33 mouse cellular contexts compared by ENCODE assay signal in the genomic region with DNA sequence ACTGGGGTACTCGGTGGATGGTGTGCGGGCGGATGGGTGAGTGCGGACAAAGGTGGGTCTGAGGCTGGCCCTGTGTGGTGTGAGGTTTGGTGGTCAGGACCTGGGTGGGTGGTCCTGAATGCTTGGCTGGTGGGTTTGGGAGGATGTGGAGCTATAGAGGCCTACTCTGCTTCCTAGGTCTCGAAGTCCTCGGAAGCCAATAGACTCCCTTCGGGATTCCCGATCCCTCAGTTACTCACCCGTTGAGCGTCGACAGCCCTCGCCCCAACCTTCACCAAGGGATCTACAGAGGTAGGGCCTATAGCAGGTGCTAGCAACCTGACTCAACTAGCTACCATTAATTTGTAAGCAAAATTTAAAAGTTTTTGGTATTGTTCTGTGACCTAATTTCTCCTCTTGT. TPM values are rescaled to one million over a fixed set of nuclear protein-coding genes. Genes with fewer than 3 reads are reported as not detected.
DNase-seq lines count a peak whose midpoint lies in the region; ATAC-seq and TF ChIP-seq lines count a peak whose summit lies in the region.
"Had no signal": no experiment of that assay in that cellular context is flagged by ENCODE, and none has a peak within 500 bp of the region (broad histone marks: within the 10 kb centered on the region; RNA-seq: fewer than 3 reads in every experiment).

No protein-coding gene starts in this region.

- no peaks in the 10 kb centered on the region for H3K27me3 ChIP-seq in hindbrain, embryonic 12.5 days
- H3K27me3 ChIP-seq in hindbrain, embryonic 16.5 days (replicated peaks; ENCODE audit: control insufficient read depth, insufficient read depth, low read length): no peaks in the 10 kb centered on the region
- no peaks in the 10 kb centered on the region for H3K27me3 ChIP-seq in ES-Bruce4 (ENCODE audit: control insufficient read depth, insufficient read depth, low read length, poor library complexity, severe bottlenecking)
- H3K27me3 ChIP-seq: embryonic facial prominence, embryonic 15.5 days; heart, embryonic 12.5 days; limb, embryonic 13.5 days; megakaryocyte, embryonic 14.5 days; neural tube, embryonic 12.5 days had no signal

- TF ChIP-seq CTCF in lung, adult 2 months (IDR thresholded peaks at IDR 0.05; ENCODE audit: insufficient read depth, low read length): no peak
- no peak for TF ChIP-seq CTCF in ES-Bruce4 (IDR thresholded peaks at IDR 0.05; ENCODE audit: low read depth, low read length)

- H3K9ac ChIP-seq in hindbrain, embryonic 12.5 days: no peak overlapping the region
- H3K9ac ChIP-seq in hindbrain, embryonic 16.5 days (ENCODE audit: low read depth, low read length): no peak overlapping the region
- no peak overlapping the region for H3K9ac ChIP-seq in ES-Bruce4 (ENCODE audit: low read depth, poor library complexity, severe bottlenecking)
- H3K9ac ChIP-seq: embryonic facial prominence, embryonic 15.5 days; heart, embryonic 12.5 days; limb, embryonic 13.5 days; neural tube, embryonic 12.5 days had no signal

- H3K4me2 ChIP-seq in hindbrain, embryonic 12.5 days (replicated peaks): no peak overlapping the region
- H3K4me2 ChIP-seq in hindbrain, embryonic 16.5 days (ENCODE audit: low read length): no peak overlapping the region
- H3K4me2 ChIP-seq: embryonic facial prominence, embryonic 15.5 days; heart, embryonic 12.5 days; limb, embryonic 13.5 days; liver, embryonic 11.5 days; neural tube, embryonic 12.5 days had no signal

- H3K4me3 ChIP-seq in hindbrain, embryonic 12.5 days: no peak overlapping the region
- no peak overlapping the region for H3K4me3 ChIP-seq in hindbrain, embryonic 16.5 days (ENCODE audit: low read length)
- H3K4me3 ChIP-seq in lung, adult 2 months (replicated peaks; ENCODE audit: extremely low read depth, low read depth, low read length): no peak overlapping the region
- H3K4me3 ChIP-seq in ES-Bruce4 (ENCODE audit: low read depth, low read length): no peak overlapping the region
- H3K4me3 ChIP-seq: embryonic facial prominence, embryonic 15.5 days; gastrocnemius, adult 2 months; heart, embryonic 12.5 days; limb, embryonic 13.5 days; megakaryocyte, embryonic 14.5 days; neural tube, embryonic 12.5 days had no signal

- H3K36me3 ChIP-seq in hindbrain, embryonic 12.5 days: peaks cover 87% of the 10 kb centered on the region
- peaks cover 63% of the 10 kb centered on the region for H3K36me3 ChIP-seq in hindbrain, embryonic 16.5 days (ENCODE audit: control insufficient read depth, insufficient read depth, low read length)
- H3K36me3 ChIP-seq in ES-Bruce4 (ENCODE audit: control insufficient read depth, insufficient read depth, low read length, poor library complexity, severe bottlenecking): peaks cover 83% of the 10 kb centered on the region

- WGBS in hindbrain, embryonic 12.5 days: 91% methylated on average over 12 of the region's 12 CpGs
- WGBS in hindbrain, embryonic 16.5 days: 92% methylated on average over 12 of the region's 12 CpGs
- 87% methylated on average over 12 of the region's 12 CpGs for WGBS in lung, adult 2 months

- H3K9me3 ChIP-seq in hindbrain, embryonic 12.5 days (replicated peaks): peaks cover 15% of the 10 kb centered on the region; the same call in 1 of the 2 replicates
- H3K9me3 ChIP-seq in hindbrain, embryonic 16.5 days (ENCODE audit: control insufficient read depth, low read length): peaks cover 15% of the 10 kb centered on the region
- peaks cover 9% of the 10 kb centered on the region for H3K9me3 ChIP-seq in ES-Bruce4 (replicated peaks; ENCODE audit: control insufficient read depth, insufficient read depth, low read length, poor library complexity, severe bottlenecking)

- TF ChIP-seq POLR2A in lung, adult 2 months (IDR thresholded peaks at IDR 0.05; ENCODE audit: borderline replicate concordance, extremely low read depth, low read depth, low read length): 0 out of 2 replicates have a peak, but pooled peaks have one; percentile 10
- TF ChIP-seq POLR2A in ES-Bruce4 (IDR thresholded peaks at IDR 0.05; ENCODE audit: insufficient read depth, low read length): no peak

- no peak for DNase-seq in lung, adult 2 months
- no peak for DNase-seq in lung, postnatal 4 days
- DNase-seq in induced T-regulatory cell, adult 2 months (ENCODE audit: low read depth): peak; percentile 18
- no peak for DNase-seq in layer of hippocampus, postnatal 10 days (ENCODE audit: low spot score in 2 of 2)
- DNase-seq in spleen, postnatal 10 days (ENCODE audit: low spot score in 2 of 2): no peak
- DNase-seq: adrenal gland, postnatal 14 days; cerebellum, adult 11-12 months; cerebellum, adult 9-11 months; gastrocnemius, postnatal 36 days; heart, adult 18-20 months; kidney, adult 8-10 months; layer of hippocampus, adult 9-11 months; lung, postnatal 36 days; right cerebral cortex, postnatal 4 days had no signal

- no peak overlapping the region for H3K27ac ChIP-seq in hindbrain, embryonic 12.5 days
- H3K27ac ChIP-seq in hindbrain, embryonic 16.5 days (ENCODE audit: low read depth, low read length): no peak overlapping the region
- peak overlapping the region; percentile 42 for H3K27ac ChIP-seq in ES-Bruce4 (ENCODE audit: insufficient read depth, low read length)
- H3K27ac ChIP-seq: embryonic facial prominence, embryonic 15.5 days; gastrocnemius, adult 2 months; limb, embryonic 13.5 days; neural tube, embryonic 12.5 days had no signal

- H3K4me1 ChIP-seq in hindbrain, embryonic 12.5 days: peaks cover 16% of the 10 kb centered on the region
- peaks cover 14% of the 10 kb centered on the region for H3K4me1 ChIP-seq in hindbrain, embryonic 16.5 days (ENCODE audit: control insufficient read depth, insufficient read depth, low read depth, low read length)
- no peaks in the 10 kb centered on the region for H3K4me1 ChIP-seq in lung, adult 2 months (ENCODE audit: control insufficient read depth, insufficient read depth, low read length)
- peaks cover 8% of the 10 kb centered on the region for H3K4me1 ChIP-seq in ES-Bruce4 (ENCODE audit: control insufficient read depth, insufficient read depth, low read length)

- peak; percentile 30; the same call in 1 of the 2 replicates for ATAC-seq in hindbrain, embryonic 12.5 days (ENCODE audit: low FRiP score)
- no peak; the same call in 1 of the 2 replicates for ATAC-seq in hindbrain, embryonic 16.5 days
- ATAC-seq: midbrain, embryonic 16.5 days had no signal

- no peak for TF ChIP-seq EP300 in ES-Bruce4 (IDR thresholded peaks at IDR 0.05; ENCODE audit: insufficient read depth, low read depth, low read length)

RNA-seq across cellular contexts. Expression of a gene that starts 5.3 kb away (rescaled TPM):
- 1,047 and 1,117 TPM in 2 replicates for polyA plus RNA-seq in hindbrain, embryonic 12.5 days (2016; fragmentation: Nextera tagmentation; extraction: Ambion mirVana)
- 1,167 and 1,245 TPM in 2 replicates for polyA plus RNA-seq in hindbrain, embryonic 16.5 days (2015; fragmentation: Nextera tagmentation; extraction: Ambion mirVana)
- 470 and 498 TPM in 2 replicates for polyA plus RNA-seq in lung, adult 2 months (2012; rRNA removed)
- polyA plus RNA-seq in ES-Bruce4 (2011; ENCODE audit: insufficient read depth, insufficient read length, low read depth, missing spikeins): 398 and 458 TPM in 2 replicates
- total RNA-seq in layer of hippocampus, postnatal 10 days (2021): 100 to 1,000 TPM; 402 to 410 TPM

RNA-seq across cellular contexts. Expression of a gene that starts 12.2 kb away (rescaled TPM):
- polyA plus RNA-seq in hindbrain, embryonic 12.5 days (2016; fragmentation: Nextera tagmentation; extraction: Ambion mirVana): 0.26 TPM in 1 of 2 replicates, not detected in the other
- polyA plus RNA-seq in hindbrain, embryonic 16.5 days (2015; fragmentation: Nextera tagmentation; extraction: Ambion mirVana): 0.17 TPM in 1 of 2 replicates, not detected in the other
- polyA plus RNA-seq in lung, adult 2 months (2012; rRNA removed): not detected in 2 replicates
- 1.6 and 2.0 TPM in 2 replicates for polyA plus RNA-seq in ES-Bruce4 (2011; ENCODE audit: insufficient read depth, insufficient read length, low read depth, missing spikeins)
- total RNA-seq in layer of hippocampus, postnatal 10 days (2021): not detected
- total RNA-seq: adrenal gland, postnatal 14 days; gastrocnemius, adult 2 months; gastrocnemius, postnatal 36 days; heart, adult 18-20 months; left cerebral cortex, adult 18-20 months; left cerebral cortex, postnatal 14 days had no signal
- polyA plus RNA-seq: forebrain, embryonic 16.5 days; heart, embryonic 12.5 days; heart, postnatal 0 days; limb, embryonic 13.5 days; liver, embryonic 11.5 days; liver, embryonic 16.5 days; lung, embryonic 16.5 days; neural tube, embryonic 12.5 days; urinary bladder, adult 2 months had no signal

RNA-seq across cellular contexts. Expression of a gene that starts 20.0 kb away (rescaled TPM):
- not detected in 2 replicates for polyA plus RNA-seq in hindbrain, embryonic 12.5 days (2016; fragmentation: Nextera tagmentation; extraction: Ambion mirVana)
- polyA plus RNA-seq in hindbrain, embryonic 16.5 days (2015; fragmentation: Nextera tagmentation; extraction: Ambion mirVana): 0.14 TPM in 1 of 2 replicates, not detected in the other
- 5.1 TPM in 1 of 2 replicates, not detected in the other for polyA plus RNA-seq in lung, adult 2 months (2012; rRNA removed)
- not detected in 2 replicates for polyA plus RNA-seq in ES-Bruce4 (2011; ENCODE audit: insufficient read depth, insufficient read length, low read depth, missing spikeins)
- under 1 TPM; 0.21 to 0.45 TPM for total RNA-seq in layer of hippocampus, postnatal 10 days (2021)
- total RNA-seq: adrenal gland, postnatal 14 days; gastrocnemius, adult 2 months; gastrocnemius, postnatal 36 days; heart, adult 18-20 months; hematopoietic stem cell, adult 5-6 weeks; left cerebral cortex, adult 18-20 months had no signal
- polyA plus RNA-seq: forebrain, embryonic 16.5 days; heart, embryonic 12.5 days; heart, postnatal 0 days; limb, embryonic 13.5 days; liver, embryonic 11.5 days; liver, embryonic 16.5 days; lung, embryonic 16.5 days; midbrain, embryonic 16.5 days; neural tube, embryonic 12.5 days had no signal

RNA-seq across cellular contexts. Expression of a gene that starts 20.4 kb away (rescaled TPM):
- polyA plus RNA-seq in hindbrain, embryonic 12.5 days (2016; fragmentation: Nextera tagmentation; extraction: Ambion mirVana): 0.72 and 1.3 TPM in 2 replicates
- polyA plus RNA-seq in hindbrain, embryonic 16.5 days (2015; fragmentation: Nextera tagmentation; extraction: Ambion mirVana): 1.2 and 2.0 TPM in 2 replicates
- 0.66 and 0.78 TPM in 2 replicates for polyA plus RNA-seq in lung, adult 2 months (2012; rRNA removed)
- 16.0 and 19.3 TPM in 2 replicates for polyA plus RNA-seq in ES-Bruce4 (2011; ENCODE audit: insufficient read depth, insufficient read length, low read depth, missing spikeins)
- total RNA-seq in layer of hippocampus, postnatal 10 days (2021): 1 to 10 TPM; 2.2 to 3.1 TPM
- total RNA-seq: gastrocnemius, adult 2 months; heart, adult 18-20 months; hematopoietic stem cell, adult 5-6 weeks had no signal
- polyA plus RNA-seq: heart, embryonic 12.5 days; heart, postnatal 0 days; liver, embryonic 16.5 days had no signal

RNA-seq across cellular contexts. Expression of a gene that starts 33.3 kb away (rescaled TPM):
- 670 and 682 TPM in 2 replicates for polyA plus RNA-seq in hindbrain, embryonic 12.5 days (2016; fragmentation: Nextera tagmentation; extraction: Ambion mirVana)
- polyA plus RNA-seq in hindbrain, embryonic 16.5 days (2015; fragmentation: Nextera tagmentation; extraction: Ambion mirVana): 410 and 420 TPM in 2 replicates
- 538 and 681 TPM in 2 replicates for polyA plus RNA-seq in lung, adult 2 months (2012; rRNA removed)
- 552 and 560 TPM in 2 replicates for polyA plus RNA-seq in ES-Bruce4 (2011; ENCODE audit: insufficient read depth, insufficient read length, low read depth, missing spikeins)
- 100 to 1,000 TPM; 516 to 611 TPM for total RNA-seq in layer of hippocampus, postnatal 10 days (2021)
